Mouse (Mus musculus) hindlimb bud, embryonic 11.5 days (tissue): ENCODE results near the gene Acot4.
A peak's percentile ranks its signal among the peaks of the same experiment; 100 is the strongest.
"Not testable (repeated sequence)": the region's sequence is repeated elsewhere in the genome, so short reads cannot be mapped to it uniquely, and the experiment has no call there.

ENCODE experiments used
- DNase-seq: peaks from one replicate; pipeline ENCODE4 v3.0.0-alpha.2; 2012; ENCODE audit warnings: low read depth, low spot score; ENCODE audit errors: extremely low spot score

Acot4 gene

DNA sequence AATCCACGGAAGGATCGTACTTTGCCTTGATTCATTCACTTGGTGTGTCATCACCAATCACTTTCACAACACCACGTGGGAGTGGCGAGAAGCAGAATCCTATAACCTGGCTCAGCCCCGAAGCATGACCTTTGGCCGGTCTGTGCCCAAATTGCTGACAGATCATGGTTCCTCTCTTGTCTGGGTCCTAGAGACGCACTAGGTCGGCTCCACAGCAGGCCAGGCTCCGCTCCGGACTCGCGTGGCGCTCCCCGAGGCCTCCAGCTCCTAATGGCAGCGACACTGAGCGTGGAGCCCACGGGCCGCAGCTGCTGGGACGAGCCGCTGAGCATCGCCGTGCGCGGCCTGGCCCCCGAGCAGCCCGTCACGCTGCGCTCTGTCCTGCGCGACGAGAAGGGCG is at the start of gene Acot4:
Acot4 (plus strand) TSS at position 139 of the 400 bp plus-strand sequence.
- DNase-seq: not testable (repeated sequence)

DNA sequence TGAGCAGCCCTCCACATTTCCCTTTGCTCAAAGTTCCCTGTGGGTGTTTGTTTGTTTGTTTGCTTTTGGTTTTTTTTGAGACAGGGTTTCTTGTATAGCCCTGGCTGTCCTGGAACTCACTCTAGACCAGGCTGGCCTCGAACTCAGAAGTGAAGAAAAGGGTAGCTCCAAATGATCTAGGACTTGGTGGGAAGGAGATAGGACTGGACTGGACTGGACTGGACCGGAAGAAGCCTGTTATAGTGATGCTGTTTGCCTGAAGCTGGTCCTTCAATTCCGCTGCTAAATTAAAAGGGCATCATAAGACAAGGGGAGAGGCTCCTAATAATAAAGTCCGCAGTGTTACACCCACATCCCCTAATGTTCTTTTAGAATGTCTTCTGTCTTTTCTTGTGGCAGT is 49.7 kb upstream of the Acot4 start:
- DNase-seq: no peak

GRCm38 (mm10) chr12:83989378-83989777 is 48.8 kb upstream of the Acot4 start:
- no peak for DNase-seq

DNA sequence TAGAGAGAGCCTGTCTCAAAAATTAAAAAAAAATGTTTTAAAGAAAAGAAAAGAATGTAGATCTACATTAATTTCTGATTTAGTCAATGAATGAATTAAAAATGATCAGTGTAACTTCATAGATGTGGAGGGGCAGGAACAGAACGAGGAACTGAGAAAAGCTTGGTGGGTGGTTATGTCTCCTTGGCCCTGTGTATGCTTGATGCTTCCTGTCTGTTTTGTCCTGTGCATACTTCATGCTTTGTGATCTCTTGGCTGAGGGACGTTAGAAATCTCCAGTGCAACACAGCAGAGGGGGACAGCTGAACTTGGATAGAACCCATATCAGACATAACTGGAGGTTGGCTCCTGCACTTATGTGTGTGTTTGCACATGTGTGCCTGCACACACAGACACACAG is 41.0 kb upstream of the Acot4 start:
- no peak for DNase-seq

GRCm38 (mm10) chr12:83998341-83999107 is 39.7 kb upstream of the Acot4 start:
- no peak for DNase-seq

DNA sequence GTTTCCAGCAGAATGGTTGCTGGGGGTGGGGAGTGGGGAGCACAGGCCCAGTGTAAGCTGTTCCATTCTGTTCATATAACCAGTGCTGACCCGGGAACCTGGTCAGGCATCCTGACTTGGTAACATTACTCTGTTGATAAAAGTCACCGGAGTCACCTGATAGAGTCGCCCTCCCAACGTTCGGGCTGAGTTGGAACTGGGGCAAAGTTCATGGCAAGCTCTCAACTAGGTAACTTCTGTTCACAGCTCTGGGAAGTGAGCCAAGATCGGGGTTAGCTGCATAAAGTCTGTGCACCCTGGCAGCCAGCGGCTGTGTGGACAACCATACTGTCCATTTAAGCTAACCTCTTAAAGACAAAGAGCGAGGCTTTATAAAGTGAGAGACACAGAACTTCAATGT is 38.9 kb upstream of the Acot4 start:
- DNase-seq: not testable (repeated sequence)

DNA sequence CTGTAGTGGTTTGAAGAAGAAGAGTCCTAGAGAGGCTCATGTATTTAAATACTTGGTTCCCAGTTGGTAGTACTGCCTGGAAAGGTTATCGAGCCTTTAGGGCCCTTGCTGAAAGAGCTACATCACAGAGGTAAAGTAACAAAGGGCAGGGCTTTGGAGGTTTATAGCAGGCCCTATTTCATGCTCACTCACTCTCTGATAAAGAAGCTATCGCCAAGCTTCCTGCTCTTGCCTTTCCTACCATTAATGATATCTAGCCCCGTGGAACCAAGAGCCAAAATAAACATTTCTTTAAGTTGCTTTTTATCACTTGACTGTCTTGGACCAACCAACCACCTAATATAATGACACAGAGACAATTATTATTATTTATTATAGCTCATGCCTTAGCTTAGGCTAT is 37.8 kb upstream of the Acot4 start:
- no peak for DNase-seq

DNA sequence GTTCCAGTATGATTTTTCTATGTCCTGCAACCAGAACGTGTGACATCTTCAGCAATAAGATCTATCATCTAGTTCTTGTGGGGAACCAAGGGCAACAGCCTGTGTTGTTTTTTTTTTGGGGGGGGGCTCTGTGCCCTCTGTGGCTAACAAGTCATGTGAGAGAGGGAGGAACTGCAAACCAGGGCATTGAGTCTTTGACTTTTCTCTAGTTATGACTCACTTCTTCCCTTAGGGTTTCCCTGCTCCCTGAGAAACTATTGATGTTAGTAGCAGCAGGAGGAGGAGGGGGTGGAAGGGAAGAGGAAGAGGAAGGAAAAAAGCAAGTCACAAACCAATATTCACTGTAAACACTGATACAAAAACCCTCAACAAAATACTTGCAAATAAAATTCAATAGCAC is 34.3 kb upstream of the Acot4 start:
- DNase-seq: no peak

DNA sequence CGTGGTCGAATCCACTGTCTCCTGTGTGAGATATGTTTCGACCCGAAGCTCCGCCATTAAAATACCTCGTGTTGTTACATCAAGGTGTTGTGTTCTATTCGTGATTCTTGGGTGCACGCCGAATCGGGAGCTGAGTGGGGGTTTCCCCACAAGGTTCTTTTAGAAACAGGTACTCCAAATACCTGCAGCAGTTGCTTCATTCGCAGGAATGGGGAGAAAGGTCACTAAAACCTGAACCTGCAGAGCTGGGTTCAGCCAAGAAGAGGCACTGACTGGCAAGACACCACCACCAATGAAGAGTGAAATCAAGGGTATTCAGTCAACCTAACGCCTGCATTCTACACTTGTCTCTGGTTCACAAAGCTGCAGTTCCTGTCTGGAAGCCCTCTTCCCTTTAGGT is 29.9 kb upstream of the Acot4 start:
- DNase-seq: no peak

DNA sequence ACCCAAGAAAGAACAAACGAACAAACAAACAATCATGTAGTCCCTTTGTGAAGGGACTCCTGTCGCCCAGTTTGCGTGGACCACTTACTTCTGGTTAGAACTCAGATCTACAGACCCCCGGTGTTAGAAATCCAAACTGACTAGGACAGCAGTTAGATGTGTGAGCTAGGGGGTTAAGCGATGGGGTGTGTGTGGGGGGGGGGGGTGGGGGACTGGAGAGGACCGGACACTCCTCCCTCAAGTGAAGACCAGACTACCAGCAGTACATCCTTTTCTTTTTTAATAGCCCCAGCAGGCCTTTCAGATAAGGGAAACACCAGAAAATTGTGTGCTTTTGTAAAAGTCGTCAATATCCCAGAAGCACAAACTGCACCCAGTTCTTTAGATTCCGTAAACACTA is 29.4 kb upstream of the Acot4 start:
- DNase-seq: no peak

GRCm38 (mm10) chr12:84009171-84009965 is 28.8 kb upstream of the Acot4 start, which contains the start of gene Acot1:
TSS of gene Acot1 (plus strand) at chr12:84009490.
- DNase-seq: peak; percentile 24

DNA sequence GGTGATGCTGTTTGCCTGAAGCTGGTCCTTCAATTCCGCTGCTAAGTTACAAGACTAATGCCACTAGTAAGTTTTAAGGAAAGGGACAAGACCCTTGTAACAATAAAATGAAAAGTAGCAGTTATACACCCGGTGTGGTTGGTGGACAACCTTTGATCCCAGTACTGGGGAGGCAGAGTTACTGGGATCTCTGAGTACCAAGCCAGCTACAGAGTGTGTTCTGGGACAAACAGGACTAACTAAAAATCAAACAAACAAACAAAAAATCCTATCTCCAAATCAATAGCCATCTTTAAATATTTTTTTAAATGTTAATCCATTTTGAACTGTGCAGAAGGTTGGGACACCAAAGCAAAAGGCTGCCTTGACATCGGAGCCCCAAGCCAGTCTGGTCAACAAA is 28.0 kb upstream of the Acot4 start:
- no peak for DNase-seq

GRCm38 (mm10) chr12:84011251-84012040 is 26.7 kb upstream of the Acot4 start:
- no peak for DNase-seq

DNA sequence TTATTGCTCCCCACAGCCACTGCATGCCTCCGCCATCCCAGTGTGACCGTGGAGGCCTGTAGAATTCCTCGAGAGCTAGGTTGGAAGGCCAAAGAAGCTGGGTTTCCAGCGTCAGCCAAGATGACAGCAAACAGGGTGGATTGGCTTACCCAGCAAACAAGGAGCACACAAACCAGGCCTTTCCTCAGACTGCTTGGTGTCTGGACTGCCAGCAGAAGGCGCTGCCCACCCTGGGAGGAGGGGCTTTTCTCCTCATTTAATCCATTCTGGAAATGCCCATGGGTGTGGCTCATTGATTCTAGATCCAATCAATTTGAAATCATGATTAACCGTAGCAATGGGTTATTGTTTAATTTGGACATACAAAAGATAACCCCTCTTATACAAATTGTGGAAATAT is 25.0 kb upstream of the Acot4 start:
- no peak for DNase-seq

- no peak for DNase-seq
Measured at GRCm38 (mm10) chr12:84013701-84014100, 24.5 kb upstream of the Acot4 start.

- DNase-seq: not testable (repeated sequence)
Measured at GRCm38 (mm10) chr12:84020528-84020927, 17.7 kb upstream of the Acot4 start.

GRCm38 (mm10) chr12:84022266-84022665 is 15.9 kb upstream of the Acot4 start:
- DNase-seq: not testable (repeated sequence)

DNA sequence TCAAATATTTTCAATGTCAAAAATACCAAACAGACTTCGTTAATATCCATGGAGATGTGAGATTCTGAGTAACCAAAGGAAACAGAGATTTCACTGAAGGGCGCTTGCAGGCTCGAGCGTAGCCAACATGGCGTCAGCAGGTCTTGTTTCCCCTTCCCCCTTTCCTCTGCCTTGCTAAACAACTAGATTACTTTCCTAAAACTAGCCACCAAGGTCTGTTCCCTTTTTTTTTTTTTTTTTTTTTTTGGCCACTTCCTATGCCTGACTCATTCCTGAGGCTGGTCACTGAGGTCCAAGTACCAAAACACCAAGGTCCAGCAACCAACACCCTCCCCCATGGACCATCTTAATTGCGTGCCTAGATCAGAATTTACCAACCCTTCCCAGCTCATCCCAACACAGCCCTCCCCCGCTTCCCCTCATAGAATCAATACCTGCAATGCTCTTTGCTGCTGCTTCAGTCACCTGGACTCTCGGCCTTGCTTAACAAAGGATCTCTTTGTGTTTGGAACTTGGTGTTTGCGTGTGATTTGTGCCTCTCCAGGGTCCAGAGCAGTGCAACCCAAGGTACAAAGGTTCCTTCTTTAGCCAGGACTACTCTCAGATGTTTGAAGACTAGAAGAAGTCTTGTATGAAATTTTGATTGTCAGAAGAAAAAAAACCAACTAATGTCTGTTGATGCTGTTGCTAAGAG is 15.0 kb upstream of the Acot4 start:
- no peak for DNase-seq

- no peak for DNase-seq
Measured at GRCm38 (mm10) chr12:84025888-84026287, 12.3 kb upstream of the Acot4 start.

GRCm38 (mm10) chr12:84028328-84028727 is 9.9 kb upstream of the Acot4 start:
- not testable (repeated sequence) for DNase-seq

- DNase-seq: not testable (repeated sequence)
Measured at GRCm38 (mm10) chr12:84029043-84029442, 9.1 kb upstream of the Acot4 start.
